Mouse (Mus musculus) heart, embryonic 11.5 days (tissue): ENCODE measurements around the gene Hivep3. TPM values are rescaled to one million over a fixed set of nuclear protein-coding genes. Genes with fewer than 3 reads are reported as not detected.

ENCODE experiments used
- ATAC-seq: fragments of 200-750 bp; cut with Nextera tagmentation; replicated peaks from 2 replicates; pipeline ENCODE4 v1.8.0; 2017; ENCODE audit warnings: moderate library complexity; ENCODE audit not compliant: insufficient number of reproducible peaks, low FRiP score, low TSS enrichment
- H3K27ac ChIP-seq: fragments of 300-500 bp; sonication (generic); 2 replicates; pipeline ENCODE4 v1.5.1; 2014; ENCODE audit warnings: mild to moderate bottlenecking, low read depth, low read length
- H3K27me3 ChIP-seq: fragments of 300-500 bp; sonication (generic); 2 replicates; pipeline ENCODE4 v1.6.1; 2014; ENCODE audit warnings: mild to moderate bottlenecking, low read length, mixed read lengths; ENCODE audit not compliant: control insufficient read depth, insufficient read depth
- H3K36me3 ChIP-seq: fragments of 300-500 bp; sonication (generic); 2 replicates; pipeline ENCODE4 v1.6.1; 2014; ENCODE audit warnings: mild to moderate bottlenecking, low read length, moderate library complexity, mixed read lengths; ENCODE audit not compliant: control insufficient read depth, insufficient read depth
- H3K4me1 ChIP-seq: fragments of 300-500 bp; sonication (generic); 2 replicates; pipeline ENCODE4 v1.6.1; 2014; ENCODE audit warnings: low read length; ENCODE audit not compliant: control insufficient read depth, insufficient read depth
- H3K4me2 ChIP-seq: fragments of 300-500 bp; sonication (generic); 2 replicates; pipeline ENCODE4 v1.6.1; 2014; ENCODE audit warnings: mild to moderate bottlenecking, moderate library complexity
- H3K4me3 ChIP-seq: fragments of 300-500 bp; sonication (generic); 2 replicates; pipeline ENCODE4 v1.5.1; 2014; ENCODE audit warnings: low read depth, low read length
- H3K9ac ChIP-seq: fragments of 300-500 bp; sonication (generic); 2 replicates; pipeline ENCODE4 v1.6.1; 2014; ENCODE audit warnings: mild to moderate bottlenecking, low read depth, low read length, moderate library complexity
- H3K9me3 ChIP-seq: fragments of 300-500 bp; sonication (generic); replicated peaks from 2 replicates; pipeline ENCODE4 v1.6.1; 2016; ENCODE audit warnings: low read length; ENCODE audit not compliant: control insufficient read depth
- whole genome bisulfite sequencing: fragments of 180-500 bp; shearing (Covaris S2); extraction: QIAGEN DNeasy Blood & Tissue Kit; methylation state at CpG from one replicate; pipeline ENCODE4 v1.1.7; 2014; ENCODE audit not compliant: insufficient replicate concordance; 5-methylcytosine and 5-hydroxymethylcytosine counted together
- polyA plus RNA-seq: library from polyadenylated mRNA; unstranded; fragments of >200 nt; fragmentation: Nextera tagmentation; extraction: Ambion mirVana; gene quantifications from 2 replicates; pipeline ENCODE4 v1.2.1, GENCODE M21; 2014

The Hivep3 gene
- polyA plus RNA-seq, 1 experiment from 2014 or later: 4.8 TPM

DNA sequence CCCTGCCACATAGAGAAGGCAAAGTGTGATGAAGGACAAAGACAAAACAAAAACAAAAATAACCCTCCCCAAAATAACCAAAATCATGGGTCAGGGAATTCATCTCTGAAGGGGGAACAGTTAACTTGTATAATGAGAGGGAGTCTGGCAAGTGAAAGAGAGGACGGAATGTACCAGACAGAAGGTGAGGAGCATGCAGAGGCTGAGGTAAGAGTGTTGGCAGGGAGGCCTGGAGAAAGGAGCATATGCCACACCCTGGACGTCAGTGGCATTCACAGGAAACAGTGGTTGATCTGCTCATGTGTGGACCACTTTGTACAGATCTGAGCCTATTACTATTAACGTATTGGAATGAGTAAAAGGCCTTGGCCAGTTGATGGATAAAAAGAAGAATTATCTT is 65.3 kb downstream of the Hivep3 start:
- Histone ChIP-seq H3K9me3 (no peaks in the 10 kb centered on the region), H3K27ac (no peak overlapping the region), H3K36me3 (no peaks in the 10 kb centered on the region), H3K27me3 (no peaks in the 10 kb centered on the region), H3K4me3 (no peak overlapping the region), H3K4me2 (no peak overlapping the region), H3K9ac (no peak overlapping the region), H3K4me1 (no peaks in the 10 kb centered on the region)
- WGBS: 62% methylated on average over 3 of the region's 3 CpGs
- no peak for ATAC-seq

DNA sequence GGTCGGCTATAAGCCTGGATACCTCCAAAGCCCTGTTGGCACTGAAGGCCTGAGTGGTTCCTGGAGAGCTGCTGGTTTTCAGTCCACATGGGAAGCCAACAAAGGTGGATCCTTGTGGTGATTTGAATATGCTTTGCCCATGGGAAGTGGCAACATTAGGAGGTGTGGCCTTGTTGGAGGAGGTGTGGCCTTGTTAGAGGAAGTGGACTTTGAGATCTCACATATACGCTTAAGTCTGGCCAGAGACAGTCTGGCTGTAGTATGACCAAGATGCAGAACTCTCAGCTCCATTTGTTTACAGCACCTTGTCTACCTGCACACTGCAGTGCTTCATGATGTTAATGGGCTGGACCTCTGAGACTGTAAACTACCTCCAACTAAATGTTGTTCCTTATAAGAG is 73.0 kb downstream of the Hivep3 start:
- Histone ChIP-seq H3K9ac (no peak overlapping the region), H3K27ac (no peak overlapping the region), H3K4me1 (no peaks in the 10 kb centered on the region), H3K4me3 (no peak overlapping the region), H3K27me3 (no peaks in the 10 kb centered on the region), H3K9me3 (no peaks in the 10 kb centered on the region), H3K4me2 (no peak overlapping the region), H3K36me3 (no peaks in the 10 kb centered on the region)
- WGBS: 82% methylated on average over 2 of the region's 2 CpGs
- no peak for ATAC-seq

DNA sequence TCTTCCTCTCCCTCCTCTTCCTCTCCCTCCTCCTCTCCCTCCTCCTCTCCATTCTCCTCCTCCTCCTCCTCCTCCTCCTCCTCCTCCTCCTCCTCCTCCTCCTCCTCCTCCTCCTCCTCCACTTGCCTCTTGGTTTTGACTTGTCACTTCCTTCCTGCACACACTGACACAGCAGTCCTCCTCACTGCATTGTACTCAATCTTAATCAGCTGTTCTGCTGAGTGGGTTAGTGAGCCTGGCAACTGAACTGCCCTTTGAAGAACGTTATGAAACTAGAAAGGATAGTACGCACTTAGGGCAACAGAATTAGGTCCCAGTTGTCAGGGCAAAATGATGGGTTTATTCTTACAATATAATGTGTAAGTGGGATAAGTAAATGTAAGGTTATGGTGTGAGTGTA is 73.8 kb downstream of the Hivep3 start:
- no peak for ATAC-seq
- Histone ChIP-seq H3K9ac (no peak overlapping the region), H3K36me3 (no peaks in the 10 kb centered on the region), H3K9me3 (no peaks in the 10 kb centered on the region), H3K4me1 (no peaks in the 10 kb centered on the region), H3K4me3 (no peak overlapping the region), H3K27me3 (no peaks in the 10 kb centered on the region), H3K4me2 (no peak overlapping the region), H3K27ac (no peak overlapping the region)
- 45% methylated on average over 2 of the region's 2 CpGs for WGBS

DNA sequence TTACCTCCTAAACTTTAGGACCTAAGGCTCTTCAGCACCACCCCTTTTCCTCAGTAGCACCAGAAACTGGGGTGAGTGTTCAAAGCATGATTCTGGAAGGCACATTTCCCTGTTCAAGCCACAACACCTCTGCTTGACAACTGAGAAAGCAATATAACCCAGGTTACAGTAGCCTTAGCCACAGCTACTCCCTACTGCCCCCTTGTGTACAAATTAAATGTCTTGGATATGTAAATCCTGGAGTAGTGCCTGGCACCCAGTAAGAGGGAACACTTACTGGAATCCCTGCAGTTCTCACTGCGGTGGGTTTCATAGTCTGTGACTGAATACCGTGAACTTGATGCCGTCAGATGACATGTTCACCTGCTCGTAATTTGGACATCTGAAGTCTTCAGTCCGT is 75.7 kb downstream of the Hivep3 start:
- WGBS: 30% methylated on average over 5 of the region's 5 CpGs
- no peak overlapping the region for H3K27ac ChIP-seq

DNA sequence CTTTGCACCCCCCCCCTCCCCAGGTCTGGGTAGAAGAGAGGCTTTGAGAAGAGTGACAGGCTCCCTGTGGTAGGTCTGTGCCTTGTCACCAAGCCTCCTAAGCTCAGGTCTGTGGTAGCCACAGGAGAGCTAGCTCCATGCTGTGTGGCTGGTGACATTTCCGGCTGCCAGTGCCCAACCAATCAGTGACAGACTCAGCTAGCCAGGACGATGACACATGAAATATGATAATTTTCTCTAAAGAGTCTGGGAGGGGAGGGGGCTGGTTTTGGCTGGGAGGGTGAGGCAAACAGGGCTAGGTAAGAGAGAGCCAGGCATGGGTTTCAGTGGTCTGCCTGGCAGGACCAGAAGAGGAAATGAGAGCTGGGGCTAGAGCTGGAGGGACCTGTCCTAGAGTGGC is 79.2 kb downstream of the Hivep3 start:
- H3K4me1 ChIP-seq: peaks cover 22% of the 10 kb centered on the region
- no peaks in the 10 kb centered on the region for H3K36me3 ChIP-seq
- 5% methylated on average over 2 of the region's 2 CpGs for WGBS
- no peak overlapping the region for H3K4me3 ChIP-seq
- no peak overlapping the region for H3K4me2 ChIP-seq
- ATAC-seq: no peak
- peaks cover 5% of the 10 kb centered on the region; the same call in 1 of the 2 replicates for H3K27me3 ChIP-seq
- H3K27ac ChIP-seq: no peak overlapping the region
- H3K9ac ChIP-seq: no peak overlapping the region
- no peaks in the 10 kb centered on the region for H3K9me3 ChIP-seq

More for the DNA sequence above, 75.7 kb downstream of the Hivep3 start:
- H3K9ac ChIP-seq: no peak overlapping the region
- H3K36me3 ChIP-seq: no peaks in the 10 kb centered on the region
- no peak overlapping the region for H3K4me3 ChIP-seq
- ATAC-seq: no peak
- H3K4me1 ChIP-seq: peaks cover 5% of the 10 kb centered on the region; the same call in 1 of the 2 replicates
- H3K4me2 ChIP-seq: no peak overlapping the region
- no peaks in the 10 kb centered on the region for H3K9me3 ChIP-seq
- H3K27me3 ChIP-seq: peaks cover 5% of the 10 kb centered on the region; the same call in 1 of the 2 replicates

- peak overlapping the region; percentile 40; the same call in 1 of the 2 replicates for H3K4me3 ChIP-seq
- H3K36me3 ChIP-seq: no peaks in the 10 kb centered on the region
- H3K27me3 ChIP-seq: peaks cover 5% of the 10 kb centered on the region; the same call in 1 of the 2 replicates
- no peak for ATAC-seq
- H3K4me2 ChIP-seq: peak overlapping the region; percentile 65
- H3K27ac ChIP-seq: no peak overlapping the region
- peaks cover 22% of the 10 kb centered on the region for H3K4me1 ChIP-seq
- 12% methylated on average over 10 of the region's 12 CpGs for WGBS
- no peaks in the 10 kb centered on the region for H3K9me3 ChIP-seq
- H3K9ac ChIP-seq: no peak overlapping the region
Measured at GRCm38 (mm10) chr4:119813500-119814184, 80.1 kb downstream of the Hivep3 start.

GRCm38 (mm10) chr4:119814185-119815132 is 80.9 kb downstream of the Hivep3 start:
- H3K27ac ChIP-seq: no peak overlapping the region
- ATAC-seq: peak; percentile 37; the same call in 1 of the 2 replicates
- H3K36me3 ChIP-seq: no peaks in the 10 kb centered on the region
- no peaks in the 10 kb centered on the region for H3K9me3 ChIP-seq
- peak overlapping the region; percentile 65 for H3K4me2 ChIP-seq
- peak overlapping the region; percentile 40 for H3K4me3 ChIP-seq
- peaks cover 22% of the 10 kb centered on the region for H3K4me1 ChIP-seq
- H3K9ac ChIP-seq: peak overlapping the region; percentile 29
- H3K27me3 ChIP-seq: peaks cover 5% of the 10 kb centered on the region; the same call in 1 of the 2 replicates
- WGBS: 3% methylated on average over 47 of the region's 47 CpGs

DNA sequence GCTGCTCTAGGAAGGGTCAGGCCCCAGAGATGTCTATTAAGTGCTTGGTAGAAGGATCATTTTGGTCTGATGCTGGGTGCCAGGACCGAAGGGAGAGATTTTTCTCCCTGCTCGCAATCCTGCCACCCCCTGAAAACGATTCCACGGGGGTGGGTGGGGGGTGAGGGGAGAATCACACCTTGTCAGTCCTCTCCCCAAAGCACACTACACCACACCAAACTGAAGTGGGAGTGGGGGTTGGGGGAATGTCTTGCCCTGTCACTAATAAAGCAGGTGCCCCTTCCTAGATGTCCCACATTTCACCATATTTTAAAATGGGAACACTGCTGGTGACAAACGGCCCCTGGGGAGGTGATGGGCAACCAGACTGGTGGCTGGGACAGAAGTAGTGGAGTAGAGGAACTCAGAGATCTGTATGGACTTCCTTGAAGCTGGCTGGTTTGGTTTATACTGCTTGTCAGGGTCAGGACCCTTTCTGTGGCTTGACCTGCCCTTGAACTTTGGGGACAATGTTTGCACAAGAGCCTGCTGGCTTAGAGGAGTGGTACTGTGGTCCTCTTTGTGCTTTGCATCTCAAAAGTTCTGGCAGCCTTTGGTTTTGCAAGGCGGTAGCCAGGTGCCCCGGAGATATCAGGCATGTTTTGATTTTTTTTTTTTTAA is 81.7 kb downstream of the Hivep3 start:
- H3K27ac ChIP-seq: no peak overlapping the region
- H3K4me3 ChIP-seq: peak overlapping the region; percentile 40
- H3K9me3 ChIP-seq: no peaks in the 10 kb centered on the region
- peaks cover 22% of the 10 kb centered on the region for H3K4me1 ChIP-seq
- peak overlapping the region; percentile 29 for H3K9ac ChIP-seq
- H3K36me3 ChIP-seq: no peaks in the 10 kb centered on the region
- peaks cover 5% of the 10 kb centered on the region; the same call in 1 of the 2 replicates for H3K27me3 ChIP-seq
- H3K4me2 ChIP-seq: peak overlapping the region; percentile 65
- 10% methylated on average over 7 of the region's 7 CpGs for WGBS
- no peak for ATAC-seq
